Mouse (Mus musculus) ovary, postnatal 10 days (tissue): ENCODE measurements around the gene Prkar1b.

Source experiments
- DNase-seq: peaks from one replicate; pipeline ENCODE4 v3.0.0; 2022; ENCODE audit warnings: low spot score

Gene Prkar1b

GRCm38 (mm10) chr5:139146476-139147075 lies 3.2 kb downstream of the Prkar1b start:
- DNase-seq, result no peak

- DNase-seq, result no peak
Observed at GRCm38 (mm10) chr5:139145726-139146125, 4.1 kb downstream of the Prkar1b start.

- DNase-seq, result no peak
Observed at GRCm38 (mm10) chr5:139143890-139144289, 5.9 kb downstream of the Prkar1b start.

GRCm38 (mm10) chr5:139141326-139141725 lies 8.5 kb downstream of the Prkar1b start:
- no peak for DNase-seq

DNA sequence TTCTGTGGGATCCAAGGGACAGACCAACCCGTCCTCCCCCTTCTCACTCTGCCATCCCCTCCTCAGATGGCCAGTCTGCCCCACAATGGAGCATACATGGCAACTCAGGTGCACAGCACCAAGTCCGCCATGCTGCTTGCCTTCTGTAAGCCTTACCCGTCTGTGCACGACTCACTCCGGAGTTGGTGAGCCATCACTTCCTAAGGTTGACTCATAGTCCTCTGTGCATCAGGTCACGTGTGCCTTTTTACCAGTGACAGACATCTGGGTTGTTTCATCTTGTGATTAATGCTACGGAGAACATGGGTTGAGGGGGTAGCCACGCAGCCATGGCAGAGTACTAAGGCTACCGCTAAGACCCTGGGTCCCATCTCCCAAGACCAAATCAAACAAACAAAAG lies 9.2 kb downstream of the Prkar1b start:
- DNase-seq, result no peak

DNA sequence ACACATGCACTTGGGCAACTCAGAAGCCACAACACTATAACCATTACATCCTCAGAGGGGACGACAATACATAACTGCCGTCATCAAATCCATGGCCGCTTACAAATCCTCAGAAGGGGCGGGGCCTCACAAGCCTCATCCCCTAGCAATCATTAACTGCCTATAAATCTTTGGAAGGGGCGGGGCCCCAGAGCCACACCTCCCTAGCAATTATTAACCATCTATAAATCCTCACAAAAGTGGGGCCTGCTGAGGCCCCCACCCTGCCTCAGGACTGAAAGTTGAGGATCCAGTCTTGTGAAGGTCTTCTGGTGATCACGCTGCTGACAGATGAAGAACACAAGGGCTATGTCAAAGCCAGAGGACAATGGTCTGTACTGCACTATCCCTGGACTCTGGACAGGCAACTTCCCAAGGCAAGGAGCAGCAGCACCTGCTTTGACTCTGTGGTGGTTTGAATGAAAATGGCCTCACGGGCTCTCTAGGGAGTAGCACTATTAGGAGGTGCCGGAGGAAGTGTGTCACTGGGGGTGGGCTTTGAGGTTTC lies 10.8 kb downstream of the Prkar1b start:
- no peak for DNase-seq

- DNase-seq, result no peak
Observed at GRCm38 (mm10) chr5:139138261-139138925, 11.4 kb downstream of the Prkar1b start.

DNA sequence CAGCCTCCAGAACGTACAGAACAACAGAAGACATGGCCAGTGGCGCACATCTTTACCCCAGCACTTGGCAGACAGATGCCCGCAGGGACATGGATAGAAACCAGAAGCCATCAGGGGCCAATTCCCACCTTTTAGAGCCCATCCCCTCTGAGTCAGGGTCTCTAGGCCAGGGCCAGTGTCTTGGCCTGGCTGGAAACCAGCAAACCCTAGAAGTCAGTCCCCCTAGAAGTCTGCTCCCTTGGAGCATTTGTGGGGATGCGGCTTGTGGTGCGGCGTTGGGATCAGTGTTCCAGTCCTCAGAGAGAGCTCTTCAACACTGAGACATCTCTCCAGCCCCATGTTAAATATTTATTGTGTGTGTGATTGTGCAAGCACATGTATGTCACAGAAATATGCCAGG lies 12.6 kb downstream of the Prkar1b start:
- DNase-seq, result no peak

DNA sequence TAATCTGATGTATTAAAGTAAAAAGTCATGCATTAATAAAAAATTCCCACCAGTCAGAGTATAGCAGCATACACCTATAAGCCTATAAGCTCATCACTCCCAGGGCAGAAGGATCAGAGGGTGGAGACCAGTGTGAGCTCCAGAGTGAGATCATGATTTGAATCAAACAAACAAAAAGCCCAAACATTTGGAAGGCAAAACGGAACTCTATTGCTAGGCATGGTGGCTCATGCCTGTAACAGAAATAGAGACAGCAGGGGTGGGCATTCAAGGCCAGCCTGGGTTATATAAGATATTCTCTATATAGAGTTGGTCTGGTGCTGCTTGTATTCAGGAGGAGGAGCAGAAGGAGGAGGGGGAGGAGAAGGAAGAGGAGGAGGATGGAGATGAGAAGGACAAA lies 13.5 kb downstream of the Prkar1b start:
- DNase-seq, result no peak

GRCm38 (mm10) chr5:139134501-139134900 lies 15.3 kb downstream of the Prkar1b start:
- no peak for DNase-seq

DNA sequence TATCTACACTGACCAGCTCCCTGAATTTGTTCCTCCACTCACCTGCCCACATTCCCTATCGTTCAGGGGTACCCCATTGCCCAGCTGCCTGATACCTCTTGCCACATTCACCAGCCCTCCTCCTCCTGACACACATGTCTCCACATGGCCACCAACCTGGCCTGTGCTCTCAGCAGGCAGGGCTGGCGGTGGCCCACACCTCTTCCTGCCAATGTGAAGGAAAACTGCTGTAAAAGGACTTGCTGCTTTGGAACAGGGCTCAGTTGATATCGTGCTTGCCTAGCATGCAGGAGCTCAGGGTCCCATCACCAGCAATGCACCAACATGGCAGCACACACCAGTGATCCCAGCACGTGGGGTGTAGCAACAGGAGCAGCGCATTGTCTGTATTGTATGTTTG lies 19.4 kb downstream of the Prkar1b start:
- DNase-seq, result no peak

DNA sequence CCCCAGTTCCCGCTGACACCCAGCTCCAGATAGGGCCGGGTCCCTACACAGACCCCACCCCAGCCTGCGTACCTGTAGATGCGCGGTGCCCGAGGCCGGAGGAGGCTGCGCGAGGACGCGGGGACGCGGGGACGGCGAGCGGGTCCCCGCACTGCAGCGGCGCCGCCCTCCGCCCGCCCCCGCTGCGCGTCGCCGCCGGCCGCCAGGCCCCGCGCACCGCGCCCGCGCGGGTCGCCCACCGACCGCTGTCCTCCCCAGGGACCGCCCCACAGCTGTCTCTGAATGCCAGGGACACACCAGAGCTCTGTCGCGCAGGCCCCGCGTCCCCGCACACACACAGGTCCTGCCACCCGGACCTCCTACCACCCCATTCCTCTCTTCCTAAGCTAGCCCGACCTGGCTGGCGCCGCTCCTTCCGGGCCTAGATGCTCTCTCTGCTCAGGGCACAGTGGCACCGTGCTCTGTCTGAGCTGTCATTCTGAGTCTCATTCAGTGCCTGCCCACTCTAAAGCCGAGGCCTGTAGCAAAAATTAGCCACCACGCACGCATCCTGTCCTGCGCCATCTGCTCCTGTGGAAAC lies 20.1 kb downstream of the Prkar1b start:
- no peak for DNase-seq

DNA sequence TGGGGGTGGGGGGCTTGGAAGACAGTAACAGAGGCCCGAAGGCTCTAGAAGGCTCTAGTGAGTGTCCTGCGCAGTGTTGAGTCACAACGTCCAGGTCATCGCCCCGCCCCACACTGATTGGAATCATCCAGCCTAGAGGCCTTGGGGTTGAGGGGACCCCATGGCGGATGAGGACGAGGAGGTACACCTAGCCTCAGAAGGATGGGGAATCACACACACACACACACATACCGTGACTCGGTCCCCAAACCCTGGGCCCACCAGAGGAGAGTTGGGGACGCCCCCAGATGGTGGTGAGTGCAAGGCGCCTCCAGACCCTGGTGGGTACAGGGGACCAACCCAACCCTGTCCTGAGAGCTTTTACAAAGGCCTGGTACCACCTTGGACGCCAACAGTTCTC lies 20.7 kb downstream of the Prkar1b start:
- no peak for DNase-seq

- no peak for DNase-seq
Observed at GRCm38 (mm10) chr5:139128476-139129065, 21.2 kb downstream of the Prkar1b start.

DNA sequence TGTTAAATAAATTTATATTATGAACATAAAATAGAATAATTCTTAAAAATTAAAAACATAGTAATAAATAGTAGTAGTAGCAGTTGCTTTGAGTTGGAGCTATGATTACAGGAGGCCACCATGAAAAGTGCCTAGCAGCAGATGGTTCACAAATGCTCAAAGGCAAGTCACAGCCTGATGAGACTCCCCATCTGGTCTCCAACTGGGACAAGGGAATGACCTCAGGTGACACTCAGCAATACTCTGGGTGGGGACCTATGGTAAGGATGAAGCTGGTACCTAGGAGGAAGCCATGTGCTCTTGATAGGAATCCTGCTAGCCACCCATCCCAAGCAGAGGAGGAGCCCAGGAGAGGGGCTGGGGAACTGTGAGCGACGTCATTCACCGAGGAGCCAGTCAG lies 24.1 kb downstream of the Prkar1b start:
- DNase-seq, result no peak

DNA sequence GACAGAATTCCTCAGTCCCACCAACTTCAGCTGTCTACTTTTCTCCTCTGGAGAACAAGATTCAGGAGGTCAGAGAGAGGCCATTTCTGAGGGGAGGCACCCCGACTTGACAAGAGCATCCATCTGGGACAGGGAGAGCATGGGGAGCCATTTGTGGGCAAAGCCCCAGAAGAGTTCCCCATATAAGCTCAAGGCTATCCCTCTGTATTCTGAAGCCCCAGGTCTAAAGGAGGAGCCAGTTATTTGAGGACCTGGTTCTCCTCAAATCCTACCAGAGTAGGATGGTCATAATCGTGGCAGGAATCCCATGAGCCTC lies 30.9 kb downstream of the Prkar1b start:
- no peak for DNase-seq

GRCm38 (mm10) chr5:139118139-139118960 lies 31.5 kb downstream of the Prkar1b start:
- DNase-seq, result no peak

- DNase-seq, result no peak
Observed at GRCm38 (mm10) chr5:139115507-139115906, 34.3 kb downstream of the Prkar1b start.

GRCm38 (mm10) chr5:139114876-139115275 lies 34.9 kb downstream of the Prkar1b start:
- DNase-seq, result no peak

GRCm38 (mm10) chr5:139112418-139112817 lies 37.4 kb downstream of the Prkar1b start:
- DNase-seq, result no peak

- DNase-seq, result no peak
Observed at GRCm38 (mm10) chr5:139111991-139112390, 37.8 kb downstream of the Prkar1b start.

GRCm38 (mm10) chr5:139110140-139110855 lies 39.5 kb downstream of the Prkar1b start:
- DNase-seq, result no peak
